Mouse (Mus musculus) splenic B cell, adult 2 months (primary cell): ENCODE data around the gene Med12l.

Experiments
- DNase-seq: peaks from one replicate; pipeline ENCODE4 v3.0.0-alpha.2; 2011; ENCODE audit warnings: low read depth, low spot score
- H3K27me3 ChIP-seq: 2 replicates; pipeline ENCODE4 v1.6.1; 2012; ENCODE audit warnings: mild to moderate bottlenecking, low read length, moderate library complexity, mixed read lengths; ENCODE audit not compliant: control insufficient read depth, poor library complexity, insufficient read depth, severe bottlenecking
- H3K36me3 ChIP-seq: 2 replicates; pipeline ENCODE4 v1.6.1; 2012; ENCODE audit warnings: mild to moderate bottlenecking, low read length, moderate library complexity, mixed read lengths; ENCODE audit not compliant: control insufficient read depth, poor library complexity, insufficient read depth, severe bottlenecking

The Med12l gene

DNA sequence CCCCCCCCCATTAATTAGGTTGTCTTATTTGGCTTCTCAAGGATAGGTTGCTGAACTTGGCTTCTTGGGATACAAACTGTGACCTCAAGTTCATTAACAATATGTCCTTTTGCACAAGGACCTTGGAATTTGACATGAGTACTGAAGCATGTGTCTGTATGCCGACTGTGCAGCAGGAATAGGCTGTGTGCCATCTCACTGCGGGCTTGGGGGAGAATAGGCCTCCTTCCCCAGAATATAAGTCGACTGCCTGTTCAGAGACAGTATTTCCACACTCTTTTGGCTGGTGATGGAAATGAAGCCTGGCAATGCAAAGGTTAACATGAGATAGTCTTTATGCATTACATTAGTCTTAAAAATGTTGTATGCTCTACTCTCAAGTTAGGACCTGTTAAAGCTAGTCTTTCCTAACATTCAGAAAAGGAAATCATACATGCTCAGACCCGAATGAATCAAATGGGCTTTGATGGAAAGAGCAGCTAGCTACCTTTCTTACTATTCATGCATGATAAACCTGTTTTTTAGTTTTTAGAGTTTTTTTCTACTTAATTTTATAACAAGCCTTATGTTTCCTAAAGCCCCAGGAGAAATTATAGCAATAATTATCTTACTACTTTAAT is 191.8 kb downstream of the Med12l start:
- no peaks in the 10 kb centered on the region for H3K36me3 ChIP-seq
- DNase-seq, result no peak

DNA sequence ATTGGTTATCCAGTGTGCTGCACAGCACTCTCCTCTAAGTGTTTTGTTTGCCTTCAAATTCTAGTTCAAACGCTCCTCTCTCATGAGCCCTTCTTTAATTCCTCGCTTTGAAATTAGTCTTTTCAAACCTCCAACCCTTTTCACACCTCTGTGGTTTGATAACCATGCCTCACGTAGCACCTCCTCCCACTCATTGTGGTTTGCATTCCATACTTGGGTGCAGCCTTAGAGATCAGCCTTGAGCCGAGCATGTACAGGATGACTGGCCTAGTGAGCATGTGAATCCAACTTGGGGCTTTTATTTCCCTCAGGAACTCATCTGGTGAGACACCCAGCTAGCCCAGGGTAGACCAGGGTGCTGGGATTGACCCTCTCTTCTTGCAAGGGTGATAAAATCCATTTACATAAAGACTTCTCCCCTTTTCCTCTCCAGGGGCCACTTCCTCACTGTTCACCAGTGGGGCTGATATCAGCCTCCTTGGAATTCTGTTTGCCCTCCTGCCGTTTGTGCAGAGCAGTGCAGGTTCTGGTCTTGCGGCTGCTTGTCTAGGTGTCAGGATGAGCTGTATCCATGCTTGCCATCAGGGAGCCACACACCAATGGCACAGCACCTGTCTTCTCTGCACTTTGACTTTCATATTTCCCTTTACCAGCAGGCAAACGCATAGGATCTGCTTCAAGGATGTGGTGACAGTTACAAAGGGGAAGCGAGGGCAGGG is 198.3 kb downstream of the Med12l start:
- no peaks in the 10 kb centered on the region for H3K27me3 ChIP-seq
- no peaks in the 10 kb centered on the region for H3K36me3 ChIP-seq
- DNase-seq, result no peak

More for the DNA sequence above, 191.8 kb downstream of the Med12l start:
- H3K27me3 ChIP-seq, result no peaks in the 10 kb centered on the region

DNA sequence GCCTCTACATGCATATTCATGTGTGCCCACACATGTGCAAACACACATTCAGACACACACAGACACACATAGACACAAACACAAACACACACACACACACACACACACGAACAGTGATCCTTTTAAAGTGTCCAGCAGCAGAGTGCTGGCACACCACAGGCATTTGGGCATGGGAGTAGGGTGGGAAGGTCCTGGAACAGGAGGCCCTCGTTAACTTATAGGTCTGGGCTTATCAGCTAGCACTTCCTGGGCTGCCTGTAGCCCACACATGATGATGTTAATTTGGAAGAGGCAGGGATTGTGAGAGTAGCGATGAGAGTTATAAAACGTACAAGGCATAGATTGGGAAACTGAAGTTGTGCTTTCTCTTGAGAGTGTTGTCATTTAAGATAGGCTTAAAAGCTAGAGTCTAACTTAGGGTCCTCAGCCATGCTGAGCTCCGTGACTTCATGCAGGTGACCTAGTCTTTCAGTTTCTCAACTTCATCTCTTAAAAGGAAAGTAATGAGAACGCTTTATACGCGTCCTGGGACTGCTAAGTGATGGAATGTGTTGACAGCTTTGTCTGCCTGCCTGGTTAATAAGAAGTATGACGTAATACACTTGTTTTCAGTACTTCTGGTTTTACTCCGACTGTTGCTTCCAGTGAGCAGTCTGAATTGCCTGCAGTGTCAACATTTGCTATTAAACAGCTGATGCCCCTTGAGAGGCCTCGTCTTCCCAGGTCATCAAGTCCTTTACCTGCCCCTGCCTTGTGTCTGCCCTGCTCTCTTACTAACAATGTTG is 199.3 kb downstream of the Med12l start:
- no peaks in the 10 kb centered on the region for H3K27me3 ChIP-seq
- DNase-seq, result no peak

DNA sequence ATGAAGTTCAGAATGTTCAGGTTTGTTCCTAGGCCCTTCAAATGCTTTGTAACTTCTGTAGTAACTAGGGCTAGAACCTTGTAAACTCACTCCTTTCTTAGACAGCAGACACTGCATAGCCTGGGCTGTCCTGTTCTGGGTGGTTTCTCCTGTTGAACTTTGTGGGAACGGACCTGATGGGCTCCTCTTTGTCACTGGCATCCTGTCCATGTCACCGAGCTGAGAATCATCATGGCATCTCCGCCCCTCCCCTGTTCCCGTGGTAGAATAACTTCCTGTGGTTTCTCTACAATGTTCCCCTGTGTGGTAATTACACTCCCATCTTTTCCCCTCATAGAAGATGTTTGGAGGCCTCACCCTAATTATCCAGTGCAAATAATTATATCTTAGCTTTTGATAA is 200.3 kb downstream of the Med12l start:
- Histone ChIP-seq H3K36me3 (no peaks in the 10 kb centered on the region), H3K27me3 (no peaks in the 10 kb centered on the region)
- DNase-seq, result no peak

More for the DNA sequence above, 199.3 kb downstream of the Med12l start:
- H3K36me3 ChIP-seq, result no peaks in the 10 kb centered on the region

DNA sequence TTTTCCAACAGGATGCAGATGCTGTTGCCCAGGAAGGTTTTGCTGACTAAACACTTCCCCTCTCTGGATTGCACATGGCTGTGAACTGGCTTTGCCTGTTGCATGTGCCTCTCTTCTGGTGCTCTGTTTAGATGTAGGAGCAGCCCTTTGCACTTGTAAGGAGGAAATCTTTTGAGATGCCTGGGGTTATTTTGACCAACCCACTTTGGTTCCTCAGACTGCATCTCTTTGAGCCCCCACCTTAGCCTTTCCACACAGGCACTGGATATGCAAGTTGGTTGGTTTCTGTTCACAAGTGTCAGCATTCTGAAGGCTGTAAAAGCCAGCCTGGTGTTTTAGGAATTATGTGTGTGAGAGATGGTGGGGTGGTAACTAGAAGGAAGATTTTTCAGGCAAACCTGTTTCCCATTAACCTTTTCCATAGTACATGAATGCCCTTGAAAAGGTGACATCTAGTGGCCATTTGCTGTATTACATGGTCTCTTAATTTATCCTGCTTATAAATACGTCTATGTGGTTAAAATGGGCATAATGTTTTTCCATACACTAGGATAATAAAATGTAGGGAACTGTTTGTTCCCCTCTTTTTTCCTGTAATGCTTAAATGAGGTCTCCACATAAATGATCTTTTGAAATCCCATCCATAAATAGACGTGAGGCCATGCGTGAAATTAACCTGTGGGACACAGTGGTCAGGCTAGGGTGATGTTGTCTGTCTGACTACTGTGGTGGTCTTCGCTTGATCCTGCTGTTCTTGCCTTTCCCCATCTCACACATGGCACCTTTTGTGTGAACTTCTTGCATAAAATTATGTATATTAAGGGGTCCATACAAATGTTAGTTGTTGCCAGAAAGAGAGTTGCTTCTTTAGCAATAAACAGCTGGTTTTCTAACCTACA is 203.3 kb downstream of the Med12l start:
- peak; percentile 73 for DNase-seq
- H3K27me3 ChIP-seq, result no peaks in the 10 kb centered on the region
- H3K36me3 ChIP-seq, result no peaks in the 10 kb centered on the region

DNA sequence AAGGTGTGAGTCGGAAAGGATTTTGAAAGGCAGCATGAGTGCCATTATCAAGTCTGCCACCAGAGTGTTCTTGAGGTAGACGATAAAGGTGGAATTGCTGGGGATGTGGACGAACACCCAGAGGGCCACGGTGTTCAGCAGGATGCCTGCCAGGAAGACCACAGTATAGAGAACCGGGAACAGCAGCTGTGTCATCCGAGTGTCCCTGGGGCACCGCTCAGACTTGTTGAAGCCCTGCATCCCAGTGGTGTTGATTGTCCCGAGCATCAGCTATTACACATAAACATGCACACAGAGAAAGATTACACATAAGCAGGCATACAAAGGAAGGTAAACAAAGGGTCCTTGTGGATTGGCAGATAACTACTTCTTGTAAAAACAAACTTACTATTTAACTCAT is 204.5 kb downstream of the Med12l start:
- DNase-seq, result no peak
- Histone ChIP-seq H3K36me3 (no peaks in the 10 kb centered on the region), H3K27me3 (no peaks in the 10 kb centered on the region)

DNA sequence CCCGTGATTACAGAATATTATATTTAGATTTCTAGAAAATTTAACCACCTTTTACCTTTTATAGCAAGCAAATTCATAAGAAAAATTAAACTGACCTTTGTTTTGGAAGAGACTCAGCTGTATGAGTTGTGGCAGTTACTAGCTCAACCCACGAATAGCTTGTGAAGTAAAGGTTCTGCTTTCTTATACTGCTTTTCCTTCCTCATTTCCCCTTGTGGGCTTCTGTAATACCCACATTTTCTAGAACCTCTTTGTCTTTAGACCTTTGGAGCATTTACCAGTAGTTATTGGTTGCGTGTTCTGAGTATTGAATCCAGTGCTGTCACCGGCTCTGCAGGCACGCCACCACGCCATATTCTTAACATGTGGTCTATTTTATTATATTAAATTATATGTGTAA is 205.1 kb downstream of the Med12l start, which contains the start of gene P2ry13:
Gene P2ry13 (minus strand): TSS at position 156 of the 400 bp plus-strand sequence.
- H3K27me3 ChIP-seq, result no peaks in the 10 kb centered on the region
- H3K36me3 ChIP-seq, result no peaks in the 10 kb centered on the region
- DNase-seq, result peak; percentile 64

DNA sequence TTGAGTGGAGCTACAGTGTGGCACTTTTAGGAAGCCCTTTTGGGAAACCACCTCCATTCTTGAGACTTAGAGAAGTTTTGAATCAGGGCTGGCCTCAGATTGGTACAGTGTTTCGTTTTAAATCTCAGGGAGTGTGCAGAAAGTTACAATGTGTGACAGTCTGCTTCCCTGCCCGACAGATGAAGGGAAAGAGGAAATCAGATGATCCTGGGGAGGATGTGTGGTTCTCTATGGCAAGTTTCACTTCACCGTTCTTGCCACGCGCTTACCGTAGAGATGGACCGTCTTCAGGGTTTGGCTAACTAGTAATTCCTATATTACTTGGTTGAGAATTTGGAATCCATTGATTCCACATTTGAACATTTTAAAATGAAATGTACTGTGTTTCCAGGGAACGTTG is 206.2 kb downstream of the Med12l start:
- Histone ChIP-seq H3K27me3 (no peaks in the 10 kb centered on the region), H3K36me3 (no peaks in the 10 kb centered on the region)
- DNase-seq, result peak; percentile 68

DNA sequence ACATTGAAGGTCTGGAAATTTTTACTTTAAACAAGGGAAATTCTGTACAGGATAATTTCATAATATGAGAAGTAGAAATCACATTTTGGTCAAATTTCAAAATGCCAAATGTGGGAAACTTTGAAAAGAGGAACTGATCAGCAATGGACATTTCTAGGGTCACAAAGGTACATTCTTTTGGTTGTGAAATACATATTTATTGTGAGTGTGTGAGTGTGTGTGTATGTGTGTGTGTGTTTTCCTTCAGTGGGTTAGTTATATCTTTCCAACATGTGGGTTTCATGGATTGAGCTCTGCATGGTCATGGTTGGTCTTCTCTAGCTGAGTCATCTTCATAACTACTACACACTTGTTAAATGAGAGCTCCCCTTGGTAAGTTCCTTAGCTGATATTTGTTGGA is 206.8 kb downstream of the Med12l start:
- Histone ChIP-seq H3K27me3 (no peaks in the 10 kb centered on the region), H3K36me3 (no peaks in the 10 kb centered on the region)
- DNase-seq, result peak; percentile 30

DNA sequence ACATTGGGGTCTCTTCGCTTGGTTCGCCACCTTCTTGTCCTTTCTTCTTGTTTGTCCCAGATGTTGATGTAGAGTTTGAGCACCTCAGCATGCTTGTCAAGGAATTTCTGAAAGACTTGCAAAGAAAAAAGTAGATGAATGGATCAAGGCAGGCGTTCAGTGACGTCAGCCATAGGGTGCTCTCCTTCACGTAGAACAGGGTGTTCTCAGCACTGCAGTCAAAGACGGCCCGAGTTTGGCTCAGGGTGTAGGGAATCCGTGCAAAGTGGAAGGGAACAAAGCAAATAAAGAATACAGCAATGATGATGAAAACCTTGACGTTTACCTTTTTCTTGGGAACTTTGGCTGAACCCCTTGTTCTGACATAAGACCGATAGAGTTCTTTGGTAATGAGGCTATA is 211.6 kb downstream of the Med12l start:
- Histone ChIP-seq H3K27me3 (no peaks in the 10 kb centered on the region), H3K36me3 (no peaks in the 10 kb centered on the region)
- DNase-seq, result no peak

DNA sequence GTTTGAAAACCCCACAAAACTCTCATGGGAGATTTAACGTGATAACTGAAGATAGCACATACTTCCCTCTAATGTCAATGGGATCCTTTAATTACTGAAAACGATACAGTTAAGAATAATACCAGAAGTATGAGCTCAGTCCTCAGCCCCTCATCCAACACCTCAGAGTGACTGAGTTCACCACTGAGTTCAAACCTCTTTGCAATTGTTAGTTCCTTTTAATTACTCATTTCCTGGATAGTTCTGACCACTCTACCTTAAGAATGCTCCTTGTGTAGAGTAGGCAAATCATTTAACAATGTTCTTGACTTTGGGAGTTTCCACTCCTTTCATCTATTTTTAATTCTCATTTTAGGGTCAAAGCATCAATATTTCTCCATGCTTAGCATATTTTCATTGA is 213.7 kb downstream of the Med12l start:
- no peak for DNase-seq
- no peaks in the 10 kb centered on the region for H3K27me3 ChIP-seq
- no peaks in the 10 kb centered on the region for H3K36me3 ChIP-seq

DNA sequence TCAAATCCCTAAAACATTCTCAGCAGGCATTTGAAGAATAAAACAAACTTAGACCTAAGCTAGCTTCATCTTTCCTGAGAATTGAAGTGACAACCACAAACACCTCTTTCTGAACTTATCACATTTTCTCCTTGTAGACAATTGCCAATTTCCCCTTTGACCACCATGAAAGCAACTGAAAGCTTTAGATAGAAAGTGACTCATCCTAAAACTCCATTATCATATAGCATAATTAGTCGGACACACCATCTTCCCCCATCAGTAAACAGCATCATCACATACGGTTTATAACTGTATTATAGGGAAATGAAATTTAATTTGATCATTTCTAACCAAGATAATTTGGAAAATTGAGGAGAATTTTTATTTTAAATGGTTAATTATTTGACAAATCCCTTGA is 216.7 kb downstream of the Med12l start:
- Histone ChIP-seq H3K36me3 (no peaks in the 10 kb centered on the region), H3K27me3 (no peaks in the 10 kb centered on the region)
- no peak for DNase-seq

DNA sequence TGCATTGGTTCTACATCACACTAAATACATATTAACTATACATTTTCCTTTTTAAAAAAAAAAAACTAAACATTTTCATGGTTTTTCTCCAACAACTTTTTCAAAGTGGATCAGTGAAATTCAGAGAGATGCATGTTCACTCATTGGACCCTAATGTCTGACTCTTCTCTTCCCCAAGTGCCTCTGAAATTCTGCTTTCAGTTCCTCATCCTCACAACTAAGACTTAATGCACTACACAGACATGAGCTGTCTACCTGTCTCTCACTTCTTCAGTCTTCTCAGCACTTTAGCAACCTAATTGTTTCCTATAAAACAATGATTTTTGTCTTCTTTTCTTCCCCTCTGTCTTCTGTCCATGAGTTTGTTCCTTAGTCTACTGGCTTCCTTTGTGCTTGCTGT is 219.8 kb downstream of the Med12l start:
- Histone ChIP-seq H3K36me3 (no peaks in the 10 kb centered on the region), H3K27me3 (no peaks in the 10 kb centered on the region)
- peak; percentile 75 for DNase-seq

DNA sequence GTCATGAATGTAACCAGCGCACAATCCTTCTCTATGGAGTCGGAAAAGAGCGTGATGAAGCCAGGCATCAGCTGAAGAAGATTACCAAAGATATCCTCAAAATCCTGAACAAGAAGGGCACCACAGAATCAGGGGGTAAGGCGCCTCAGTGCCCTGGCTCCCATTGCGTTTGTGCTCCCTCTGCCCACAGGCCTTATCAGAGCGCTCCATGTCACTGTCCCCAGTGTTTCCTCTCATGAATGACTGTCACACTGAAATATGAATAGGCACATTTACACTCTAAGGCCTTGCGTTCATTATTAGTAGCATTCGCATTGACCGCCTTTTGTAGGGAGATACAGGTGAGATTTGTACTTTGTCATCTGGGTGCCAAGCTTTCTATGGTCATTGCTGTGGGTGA is 222.1 kb downstream of the Med12l start:
- H3K27me3 ChIP-seq, result no peaks in the 10 kb centered on the region
- DNase-seq, result no peak
- H3K36me3 ChIP-seq, result no peaks in the 10 kb centered on the region
